Mouse (Mus musculus): ENCODE measurements around the gene Smarca4.
A peak's percentile ranks its signal among the peaks of the same experiment; 100 is the strongest.
"Not testable (repeated sequence)": the region's sequence is repeated elsewhere in the genome, so short reads cannot be mapped to it uniquely, and the experiment has no call there.

Gene Smarca4

DNA sequence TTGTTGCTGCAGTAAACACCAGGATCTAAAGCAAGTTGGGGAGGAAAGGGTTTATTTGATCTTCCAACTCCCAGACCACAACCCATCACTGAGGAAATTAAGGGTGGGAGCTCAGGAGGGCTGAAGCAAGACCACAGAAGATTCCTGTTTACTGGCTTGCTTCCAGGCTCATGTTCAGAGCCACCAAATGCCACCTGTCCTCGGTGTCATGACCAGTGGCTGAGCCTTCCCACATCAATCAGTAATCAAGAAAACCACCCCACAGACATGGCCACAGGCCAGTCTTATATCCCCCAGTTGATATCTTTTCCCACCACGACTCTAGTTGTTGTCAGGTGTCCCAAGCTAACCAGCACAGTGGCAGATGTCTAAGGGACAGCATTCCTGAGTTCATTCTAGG lies 37.3 kb downstream of the Smarca4 start:
- DNase-seq (ENCODE audit: low read depth, low spot score) = no peak

DNA sequence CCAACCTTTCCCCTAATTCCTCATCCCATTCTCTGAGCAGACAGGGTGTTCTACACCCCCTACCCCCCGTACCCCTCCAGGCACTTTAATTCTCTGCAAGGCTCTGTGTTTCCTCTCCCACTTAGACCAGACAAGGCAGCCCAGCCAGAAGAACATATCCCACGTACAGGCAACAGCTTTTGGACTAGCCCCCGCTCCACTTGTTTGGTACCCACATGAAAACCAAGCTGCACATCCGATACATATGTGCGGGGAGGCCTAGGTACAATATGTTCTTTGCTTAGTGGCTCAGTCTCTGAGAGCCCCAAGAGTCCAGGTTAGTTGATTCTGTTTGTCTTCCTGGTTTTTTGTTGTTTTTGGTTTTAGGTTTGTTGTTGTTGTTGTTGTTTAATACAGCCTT lies 46.1 kb downstream of the Smarca4 start:
- no peak for DNase-seq (ENCODE audit: low read depth, low spot score)

DNA sequence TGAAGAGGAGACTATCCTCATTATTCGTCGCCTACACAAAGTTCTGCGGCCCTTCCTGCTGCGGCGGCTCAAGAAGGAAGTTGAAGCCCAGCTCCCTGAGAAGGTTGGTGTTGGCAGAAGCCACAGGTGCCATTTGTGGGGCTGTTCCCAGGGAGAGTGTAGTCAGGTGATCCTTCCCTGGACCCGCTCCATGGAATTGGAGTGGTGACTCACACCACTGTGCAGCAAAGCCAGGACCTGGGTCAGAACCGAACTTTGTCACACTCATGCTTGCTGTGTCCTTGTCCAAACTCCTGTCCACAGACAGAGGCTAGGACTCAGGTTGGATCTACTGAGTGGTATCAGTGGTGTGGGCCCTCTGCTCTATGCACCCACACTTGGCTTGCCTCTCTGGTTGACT lies 53.0 kb downstream of the Smarca4 start:
- DNase-seq (ENCODE audit: low read depth, low spot score) = no peak

DNA sequence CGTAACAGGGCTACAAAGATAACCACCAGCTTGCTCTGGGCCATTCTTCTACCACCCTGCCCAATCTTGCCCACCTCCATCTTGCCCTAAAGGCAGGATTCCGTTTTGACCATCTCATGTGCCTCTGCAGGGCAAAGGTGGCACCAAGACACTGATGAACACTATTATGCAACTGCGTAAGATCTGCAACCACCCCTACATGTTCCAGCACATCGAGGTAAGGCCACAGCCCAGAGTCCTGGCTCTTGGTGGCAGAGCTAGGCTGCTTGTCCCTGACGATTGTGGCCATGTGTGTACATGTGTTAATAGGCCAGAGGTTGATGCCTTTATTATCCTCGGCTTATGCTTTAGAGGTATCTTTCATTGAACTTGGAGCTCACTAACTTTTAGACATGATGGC lies 54.4 kb downstream of the Smarca4 start:
- DNase-seq (ENCODE audit: low read depth, low spot score) = no peak

DNA sequence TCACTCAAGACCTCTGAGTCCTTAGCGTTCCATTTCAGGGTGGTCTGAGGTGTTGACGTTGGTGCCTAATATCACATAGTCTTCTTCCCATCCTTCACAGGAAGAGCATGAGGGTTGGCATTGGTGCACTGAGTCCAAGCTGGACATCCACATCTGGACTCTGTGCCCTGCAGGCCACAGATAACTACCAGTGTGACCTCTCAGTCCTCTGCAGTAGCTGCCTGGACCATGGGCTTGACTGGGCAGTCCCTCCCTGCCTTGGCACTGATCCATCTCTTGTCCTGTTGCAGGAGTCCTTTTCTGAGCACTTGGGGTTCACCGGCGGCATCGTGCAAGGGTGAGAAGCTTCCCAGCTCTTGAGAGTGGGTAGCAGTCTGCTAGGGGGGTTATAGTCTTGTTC lies 55.8 kb downstream of the Smarca4 start:
- DNase-seq (ENCODE audit: low read depth, low spot score) = no peak

DNA sequence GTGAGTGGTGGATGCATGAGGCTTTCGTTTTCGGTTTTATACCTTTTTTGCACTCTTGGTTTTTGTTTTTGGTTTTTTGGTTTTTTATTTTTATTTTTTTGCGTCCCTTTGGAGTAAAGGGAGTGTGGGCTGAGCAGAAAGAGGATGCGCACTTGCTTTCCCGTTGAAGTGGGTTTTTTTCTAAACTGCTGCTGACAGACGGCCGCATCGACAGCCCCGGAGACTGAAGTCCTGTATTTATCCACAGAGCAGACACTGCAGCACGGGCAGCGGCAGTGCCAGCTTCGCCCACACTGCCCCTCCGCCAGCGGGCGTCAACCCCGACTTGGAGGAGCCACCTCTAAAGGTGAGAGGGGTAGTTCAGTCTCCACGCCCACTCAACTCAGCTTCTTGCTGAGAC lies 61.7 kb downstream of the Smarca4 start:
- DNase-seq (ENCODE audit: low read depth, low spot score) = no peak

DNA sequence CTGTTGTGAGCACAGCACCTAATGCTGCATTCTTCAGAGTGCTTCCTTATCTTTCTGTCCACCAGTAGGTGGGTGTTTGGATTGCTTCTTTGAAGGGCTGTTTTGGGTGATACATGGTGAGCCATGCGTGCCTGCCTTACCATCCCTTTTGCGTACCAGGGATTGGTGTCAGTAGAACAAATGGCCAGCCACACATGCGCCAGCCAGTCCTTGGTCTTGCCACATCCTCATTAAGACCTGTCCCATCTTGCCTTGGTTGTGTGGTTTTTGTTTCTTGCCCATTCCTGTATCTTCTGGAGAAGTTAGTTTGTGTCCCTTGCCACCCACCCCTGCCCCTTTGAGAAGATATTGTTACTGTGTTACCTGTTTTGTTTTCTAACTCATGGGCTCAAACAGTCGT lies 64.5 kb downstream of the Smarca4 start:
- DNase-seq (ENCODE audit: low read depth, low spot score) = no peak

DNA sequence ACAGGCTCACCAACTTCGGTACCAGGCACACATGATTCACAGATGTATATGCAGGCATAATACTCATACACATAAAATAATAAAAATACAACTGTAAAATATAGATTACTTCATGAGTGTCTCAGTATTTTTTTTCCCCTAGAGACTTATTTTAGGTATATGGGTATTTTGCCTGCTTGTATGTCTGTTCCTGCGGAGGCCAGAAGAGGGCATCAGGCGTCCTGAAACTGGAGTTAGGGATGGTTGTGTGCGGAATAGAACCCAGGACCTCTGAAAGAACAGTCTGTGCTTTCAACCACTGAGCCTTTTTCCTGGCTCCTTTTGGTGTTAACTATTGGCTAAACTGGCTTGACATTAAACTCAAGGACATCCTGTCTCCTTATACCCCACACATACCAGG lies 66.9 kb downstream of the Smarca4 start:
- peak; percentile 43 for DNase-seq (ENCODE audit: low read depth, low spot score)

DNA sequence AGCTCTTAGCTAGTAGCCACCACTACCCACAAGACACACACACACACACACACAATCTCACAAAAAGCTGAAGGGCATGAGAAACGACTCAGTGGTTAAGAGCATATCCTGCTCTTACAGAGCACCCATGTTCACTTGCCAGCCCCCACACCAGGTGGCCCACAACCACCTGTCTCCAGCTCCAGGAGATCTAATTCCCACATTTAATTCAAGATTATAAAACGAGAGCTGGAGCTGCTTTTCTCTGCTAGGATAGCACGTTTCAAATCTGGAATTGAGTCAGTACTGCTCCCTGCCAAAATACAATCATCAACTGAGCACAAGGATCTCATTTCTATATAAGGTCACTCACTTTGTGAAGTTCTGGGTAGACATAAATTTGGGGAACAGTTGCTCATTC lies 67.9 kb downstream of the Smarca4 start:
- DNase-seq (ENCODE audit: low read depth, low spot score) = no peak

DNA sequence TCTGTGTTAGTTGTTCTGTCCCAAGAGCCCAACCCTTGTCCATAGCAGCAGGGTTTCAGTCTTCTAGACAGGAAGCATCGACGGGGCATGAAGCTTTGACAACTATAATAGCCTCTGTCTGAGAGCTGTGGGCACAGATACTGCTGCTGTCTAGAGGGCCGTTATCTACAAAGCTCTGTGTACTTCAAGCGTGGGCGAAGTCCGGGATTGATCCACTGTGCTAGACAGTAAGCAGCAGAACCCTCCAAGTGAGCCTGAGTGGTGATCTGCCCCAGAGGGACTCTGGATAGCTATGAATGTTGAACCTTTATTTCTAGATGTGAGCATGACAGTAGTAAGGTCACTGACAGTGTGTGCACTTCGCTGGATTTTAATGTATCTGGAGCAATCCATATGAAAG lies 72.6 kb downstream of the Smarca4 start:
- no peak for DNase-seq (ENCODE audit: low read depth, low spot score)

DNA sequence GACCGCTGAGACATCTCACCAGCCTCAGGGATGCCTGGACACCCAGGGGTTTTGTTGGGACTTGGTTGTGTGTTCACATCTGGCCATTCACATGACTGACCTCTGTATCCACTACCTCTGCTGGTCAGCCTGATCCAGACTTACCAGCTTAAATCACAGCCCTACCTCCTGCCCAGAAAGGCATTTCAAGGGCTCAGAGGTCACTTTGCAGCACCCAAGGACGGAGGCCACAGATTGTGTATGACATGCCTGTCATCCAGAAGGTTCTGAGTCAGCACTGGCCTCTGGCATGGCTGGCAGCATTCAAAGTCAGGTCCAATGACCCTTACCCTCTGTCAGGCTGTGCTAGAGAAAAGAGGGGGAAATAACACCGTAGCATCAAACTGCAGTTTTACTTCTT lies 74.1 kb downstream of the Smarca4 start:
- no peak for DNase-seq (ENCODE audit: low read depth, low spot score)

DNA sequence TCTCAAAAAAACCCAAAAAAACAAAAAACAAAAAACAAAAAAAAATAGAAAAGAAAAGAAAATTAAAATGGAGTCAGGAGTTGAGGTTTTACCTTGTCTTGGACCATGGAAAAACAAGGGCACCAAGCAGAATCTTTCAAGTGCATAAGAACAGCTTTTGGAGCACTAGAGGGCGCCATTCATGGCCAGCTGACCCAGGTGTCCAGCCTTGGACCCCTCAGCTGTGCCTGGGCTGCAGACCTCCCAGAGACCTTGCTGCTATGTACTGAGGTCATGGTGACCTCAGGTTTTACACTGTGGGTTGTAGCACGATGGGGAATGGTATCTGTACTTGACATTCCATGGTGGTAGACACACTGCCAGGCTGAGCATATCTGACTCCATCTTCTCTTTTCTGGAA lies 75.9 kb downstream of the Smarca4 start:
- peak; percentile 33 for DNase-seq (ENCODE audit: low read depth, low spot score)

DNA sequence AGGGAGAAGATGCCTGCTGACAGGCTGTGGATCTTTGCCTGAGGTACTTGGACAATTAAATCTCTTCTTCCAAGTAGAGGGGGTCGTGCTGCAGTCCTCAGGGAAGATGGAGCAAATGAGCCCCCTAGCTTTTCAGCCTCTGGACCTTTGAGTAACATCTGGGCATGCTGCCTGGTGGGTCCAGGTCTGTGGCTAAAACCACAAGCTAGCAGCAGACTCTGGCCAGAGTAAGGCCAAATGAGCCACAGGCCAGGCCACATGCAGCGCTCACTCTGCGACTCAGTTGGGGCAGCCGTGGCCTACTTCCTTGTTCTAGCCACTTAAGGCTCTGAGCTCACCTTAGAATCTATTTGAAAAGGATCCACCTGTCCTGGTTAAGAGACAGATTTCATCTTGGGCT lies 76.5 kb downstream of the Smarca4 start:
- no peak for DNase-seq (ENCODE audit: low read depth, low spot score)

DNA sequence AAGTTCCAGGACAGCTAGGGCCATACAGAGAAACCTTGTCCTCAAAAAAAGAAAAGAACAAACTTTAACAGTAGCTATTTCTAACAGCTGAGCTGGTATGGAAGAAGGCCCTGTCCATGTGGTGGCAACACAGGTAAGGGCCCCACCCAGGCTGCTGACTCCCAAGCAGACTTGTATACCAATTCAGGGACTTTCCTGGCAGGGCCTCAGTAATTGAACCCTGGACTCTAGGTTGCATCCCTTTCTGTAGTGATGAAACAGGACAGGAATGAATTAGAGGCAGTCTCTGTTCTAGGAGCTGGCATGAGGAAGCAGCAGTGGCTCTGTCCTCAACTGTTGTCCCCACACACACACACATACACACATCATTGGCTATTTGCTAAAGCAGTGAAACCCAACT lies 78.1 kb downstream of the Smarca4 start:
- DNase-seq (ENCODE audit: low read depth, low spot score) = no peak

DNA sequence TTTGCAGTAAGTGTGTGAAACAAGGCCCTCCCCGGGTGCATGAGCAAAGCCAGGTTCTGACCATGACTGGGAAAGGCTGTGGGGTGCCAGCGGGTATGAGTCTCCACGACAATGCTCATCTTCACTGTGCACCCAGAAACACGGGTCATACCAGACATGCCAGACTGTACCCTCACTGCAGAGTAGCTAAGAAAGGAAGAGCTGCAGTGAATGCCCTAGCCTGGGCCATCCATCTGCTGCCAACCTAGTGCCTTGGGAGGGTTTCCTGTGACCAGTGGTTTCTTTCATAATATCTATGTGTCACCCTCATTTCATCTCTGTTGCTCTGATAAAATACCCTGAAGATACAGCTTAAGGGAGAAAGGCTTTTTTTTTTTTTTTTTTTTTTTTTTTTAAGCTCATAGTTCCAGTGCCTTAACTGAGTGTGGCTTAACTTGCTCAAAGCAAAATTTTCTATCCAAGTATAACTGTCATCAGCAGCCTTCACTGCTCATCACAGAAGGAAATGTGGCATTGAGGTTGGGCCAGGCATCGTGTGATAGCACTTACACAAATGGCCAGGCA lies 79.3 kb downstream of the Smarca4 start:
- no peak for DNase-seq (ENCODE audit: low read depth, low spot score)

DNA sequence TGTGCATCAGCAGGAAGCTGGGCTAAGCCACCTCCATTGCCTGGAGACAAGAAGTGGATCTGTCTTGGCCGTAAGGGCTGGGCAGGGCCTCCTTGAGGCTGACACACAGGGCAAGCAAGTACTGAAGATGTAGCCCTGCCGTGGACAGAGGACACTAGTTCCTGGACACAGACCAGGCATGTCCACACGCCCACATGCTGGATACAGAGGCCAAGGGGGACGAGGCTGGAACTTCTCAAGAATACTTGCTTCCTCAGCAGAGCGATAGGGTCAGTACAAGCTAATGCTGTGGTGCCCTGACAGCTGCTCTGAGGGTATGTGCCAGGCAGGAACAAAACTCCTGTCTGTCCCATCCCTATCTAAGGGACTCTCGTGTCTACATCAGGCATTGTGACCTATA lies 81.2 kb downstream of the Smarca4 start:
- no peak for DNase-seq (ENCODE audit: low read depth, low spot score)

DNA sequence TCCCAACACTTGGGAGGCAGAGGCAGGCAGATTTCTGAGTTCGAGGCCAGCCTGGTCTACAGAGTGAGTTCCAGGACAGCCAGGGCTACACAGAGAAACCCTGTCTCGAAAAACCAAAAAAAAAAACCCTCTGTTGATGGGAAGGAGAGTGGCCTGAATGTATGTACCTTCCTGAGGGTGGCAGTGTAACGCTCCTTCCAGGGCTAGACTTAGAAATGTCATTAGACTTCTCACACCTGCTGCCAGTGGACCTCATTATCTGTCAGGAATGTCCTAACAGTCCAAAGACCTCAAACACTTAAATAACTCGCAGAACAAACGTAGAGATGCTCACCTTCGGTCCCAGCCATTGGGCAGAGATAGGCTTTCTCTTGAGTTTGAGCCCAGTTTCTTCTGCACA lies 83.3 kb downstream of the Smarca4 start:
- DNase-seq (ENCODE audit: low read depth, low spot score) = not testable (repeated sequence)

DNA sequence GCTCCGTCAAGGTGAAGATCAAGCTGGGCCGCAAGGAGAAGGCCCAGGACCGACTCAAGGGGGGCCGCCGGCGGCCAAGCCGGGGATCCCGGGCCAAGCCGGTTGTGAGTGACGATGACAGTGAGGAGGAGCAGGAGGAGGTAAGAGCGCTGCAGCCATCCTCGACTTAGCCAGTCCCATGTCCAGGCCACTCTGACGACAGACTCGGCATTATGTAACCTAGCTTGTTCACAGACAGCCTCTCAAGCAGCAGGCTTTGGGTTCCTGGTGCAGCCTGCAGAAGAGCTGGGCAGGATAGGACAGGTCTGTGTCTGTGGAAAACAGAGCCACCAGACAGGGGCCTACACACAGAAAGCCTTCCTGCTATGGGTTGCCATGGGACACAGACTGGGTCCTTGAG lies 85.1 kb downstream of the Smarca4 start:
- DNase-seq (ENCODE audit: low read depth, low spot score) = no peak

DNA sequence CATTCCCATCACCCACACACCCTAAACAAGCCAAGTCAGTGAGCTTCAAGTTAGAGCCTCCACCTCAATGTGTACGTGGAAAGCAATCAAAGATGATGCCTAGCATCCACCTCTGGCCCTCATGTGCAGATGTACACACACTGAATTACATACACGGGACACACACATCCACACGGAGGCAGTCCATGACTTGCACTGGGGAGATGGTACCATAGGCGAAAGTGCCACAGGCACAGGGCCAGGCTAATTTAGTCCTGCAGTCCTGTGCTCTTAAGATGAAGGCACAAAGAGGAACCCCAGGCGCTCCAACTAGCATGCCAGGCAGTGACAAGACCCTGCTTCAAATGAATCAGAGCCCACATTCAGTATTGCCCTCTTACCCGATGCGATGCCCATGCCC lies 87.5 kb downstream of the Smarca4 start:
- DNase-seq (ENCODE audit: low read depth, low spot score) = no peak

DNA sequence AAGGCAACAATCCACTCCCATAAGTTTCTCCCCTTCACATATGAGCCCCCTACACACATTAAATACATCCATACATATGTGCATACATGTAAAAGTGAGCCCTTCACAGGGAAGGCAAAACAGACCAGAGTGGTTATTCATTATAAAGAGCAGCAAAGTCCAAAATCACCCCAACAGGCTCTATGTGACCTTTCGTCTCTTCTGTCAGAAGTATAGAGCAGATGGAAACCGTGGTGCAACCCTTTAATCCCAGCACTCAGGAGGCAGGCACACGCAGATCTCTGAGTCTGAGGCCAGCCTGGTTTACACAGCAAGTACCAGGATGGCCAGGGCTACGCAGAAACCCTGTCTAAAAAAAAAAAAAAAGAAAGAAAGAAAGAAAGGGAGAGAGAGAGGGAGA lies 90.1 kb downstream of the Smarca4 start:
- no peak for DNase-seq (ENCODE audit: low read depth, low spot score)

DNA sequence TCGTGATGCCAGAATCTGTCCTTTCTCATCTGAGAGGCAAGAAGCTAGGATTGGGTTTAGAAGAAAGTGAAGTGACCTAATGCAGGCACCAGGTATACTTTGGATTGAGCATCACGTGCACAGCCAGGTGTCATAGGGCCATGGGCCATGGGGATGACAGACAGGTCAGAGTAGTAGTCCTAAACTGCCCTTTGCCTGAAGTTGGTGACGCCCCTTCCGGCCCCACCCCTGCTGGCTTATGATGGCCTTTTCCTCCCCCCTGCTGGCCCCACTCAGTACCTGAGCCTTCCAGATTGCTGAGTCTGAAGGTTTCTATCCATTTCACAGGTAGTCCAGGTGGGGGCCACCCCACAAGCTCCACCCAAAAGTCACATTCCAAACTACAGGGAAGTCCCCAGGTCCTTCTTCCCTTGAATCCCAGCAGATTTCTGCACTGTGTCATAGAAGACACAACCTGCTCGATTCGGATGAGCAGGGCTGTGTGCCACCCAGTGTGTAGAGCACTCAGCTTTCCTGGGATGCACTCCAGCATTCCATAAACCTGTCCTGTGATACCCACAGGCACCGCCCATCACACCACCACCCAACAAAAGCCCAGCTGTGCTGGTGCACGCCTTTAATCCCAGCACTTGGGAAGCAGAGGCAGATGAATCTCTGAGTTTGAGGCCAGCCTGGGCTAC lies 90.8 kb downstream of the Smarca4 start:
- peak; percentile 64 for DNase-seq (ENCODE audit: low read depth, low spot score)

DNA sequence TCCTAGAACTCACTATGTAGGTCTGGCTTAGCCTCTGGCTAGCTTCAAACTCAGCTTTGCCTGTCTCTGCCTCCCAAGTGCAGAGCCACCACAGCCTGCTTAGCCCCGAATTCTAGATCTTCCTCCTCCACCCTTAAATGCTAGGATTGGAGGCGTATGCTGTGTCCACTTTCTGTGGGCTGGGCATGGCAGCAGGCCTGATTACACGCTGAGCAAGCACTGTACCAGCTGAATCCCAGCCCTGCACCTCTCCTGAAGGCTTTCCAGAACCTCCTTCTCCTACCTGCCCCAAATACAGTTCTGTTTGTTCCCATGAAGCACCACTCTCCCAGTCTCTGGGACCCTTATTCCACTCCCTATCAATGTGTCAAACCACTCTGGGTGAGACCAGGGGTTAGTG lies 93.4 kb downstream of the Smarca4 start:
- no peak for DNase-seq (ENCODE audit: low read depth, low spot score)

DNA sequence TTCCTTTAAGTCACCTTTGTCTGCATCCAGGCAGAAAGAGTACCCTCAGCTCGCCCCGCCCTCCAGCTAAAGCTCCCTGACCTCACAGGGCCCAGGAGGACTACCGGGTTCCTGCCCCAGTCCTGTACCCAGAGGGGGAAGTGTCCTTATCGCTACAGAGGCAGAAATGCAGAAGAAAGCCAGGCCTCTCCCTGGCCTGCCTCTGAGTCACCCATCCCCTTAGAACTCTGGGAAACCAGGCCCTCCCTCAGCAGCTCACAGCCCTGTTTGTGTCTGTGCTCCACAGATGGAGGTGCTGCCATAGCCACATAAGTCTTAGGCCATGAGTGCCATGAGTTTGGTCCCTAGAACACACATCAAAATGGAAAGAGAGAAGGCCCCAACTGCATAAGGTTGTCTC lies 99.3 kb downstream of the Smarca4 start:
- DNase-seq (ENCODE audit: low read depth, low spot score) = no peak

DNA sequence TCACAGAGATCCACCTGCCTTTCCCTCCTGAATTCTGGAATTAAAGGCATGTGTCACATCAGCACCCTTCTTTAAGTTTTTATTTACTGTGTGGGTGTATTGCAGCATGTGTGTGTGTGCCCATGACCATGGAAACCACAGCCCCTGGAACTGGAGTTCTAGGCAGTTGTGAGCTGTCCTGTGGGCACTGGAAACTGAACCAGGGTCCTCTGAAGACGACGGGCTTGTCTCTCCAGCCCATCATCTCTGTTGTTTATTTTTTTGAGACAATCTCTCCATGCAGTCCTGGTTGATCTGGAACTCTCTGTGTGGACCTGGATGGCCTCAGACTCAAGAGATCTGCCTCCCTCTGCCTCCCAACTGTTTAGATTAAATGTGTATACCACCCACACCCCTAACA lies 101.0 kb downstream of the Smarca4 start:
- DNase-seq (ENCODE audit: low read depth, low spot score) = no peak
